Mouse (Mus musculus) adrenal gland, postnatal 10 days (tissue): ENCODE data around the gene Gm5771. TPM values are rescaled to one million over a fixed set of nuclear protein-coding genes. Genes with fewer than 3 reads are reported as not detected.
"Not testable (repeated sequence)": the region's sequence is repeated elsewhere in the genome, so short reads cannot be mapped to it uniquely, and the experiment has no call there.

Experiments used
- DNase-seq: peaks from one replicate; pipeline ENCODE4 v3.0.0; 2021; ENCODE audit warnings: mixed read lengths
- long read RNA-seq, 2 experiments: library from polyadenylated mRNA; stranded (forward); transcript quantifications; one replicate each; pipeline ENCODE4 v2.0.0; 2021
- total RNA-seq, 2 experiments: library from RNA; stranded (reverse); gene quantifications; 2 replicates each; pipeline ENCODE4 v1.2.3; 2021

Gene Gm5771
- total RNA-seq, result not detected
- long read RNA-seq, experiment 1, result 0 reads
- long read RNA-seq, experiment 2, result 0 reads

DNA sequence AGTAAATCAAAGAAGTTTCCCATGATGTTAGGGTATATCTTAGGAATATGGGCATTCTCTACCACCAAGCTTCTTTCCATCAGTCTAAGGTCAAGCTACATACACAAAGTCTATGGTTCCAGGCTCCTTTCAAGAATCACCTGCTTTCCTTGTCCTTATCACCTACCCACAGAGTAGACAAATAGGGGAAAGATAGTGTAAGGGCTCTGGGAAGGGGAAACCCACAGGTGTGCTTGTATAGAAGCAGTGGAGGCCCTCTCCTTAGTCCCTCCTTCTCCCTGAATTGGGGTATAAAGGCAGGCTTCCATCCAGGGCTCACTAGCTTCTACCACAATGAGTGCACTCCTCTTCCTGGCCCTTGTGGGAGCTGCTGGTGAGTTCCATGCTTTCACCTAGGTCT is at the start of gene Gm5771:
Gene Gm5771, plus strand, starts transcription at position 301 of the 400 bp plus-strand sequence.
- not testable (repeated sequence) for DNase-seq

GRCm38 (mm10) chr6:41353932-41354331 is 38.2 kb upstream of the Gm5771 start, which contains the start of gene Try10:
Try10 (plus strand) TSS chr6:41354105.
- DNase-seq, result no peak

- not testable (repeated sequence) for DNase-seq
These were observed 18.4 kb upstream of the Gm5771 start for GRCm38 (mm10) chr6:41373772-41374171.

DNA sequence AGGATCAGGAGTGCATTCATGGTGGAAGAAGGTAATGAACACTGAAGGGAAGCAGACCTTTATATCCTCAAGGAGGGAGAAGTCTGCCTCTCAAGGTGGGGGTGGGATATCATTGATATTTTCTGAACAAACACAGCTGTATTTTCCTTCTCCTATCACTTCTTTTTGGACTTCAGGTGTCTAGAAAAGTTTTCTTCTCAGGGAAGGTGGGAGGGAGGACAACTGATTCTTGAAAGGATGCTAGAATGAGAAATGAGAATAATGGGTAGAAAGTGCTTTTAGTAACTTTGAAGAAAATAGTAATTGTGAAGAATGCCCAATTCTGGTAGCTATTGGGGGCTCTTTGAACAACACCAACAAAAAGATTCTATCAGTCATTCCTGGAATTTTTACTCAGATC is 14.6 kb upstream of the Gm5771 start, which contains the start of gene Prss3:
Gene Prss3, minus strand, starts transcription at position 101 of the 400 bp plus-strand sequence.
- not testable (repeated sequence) for DNase-seq

DNA sequence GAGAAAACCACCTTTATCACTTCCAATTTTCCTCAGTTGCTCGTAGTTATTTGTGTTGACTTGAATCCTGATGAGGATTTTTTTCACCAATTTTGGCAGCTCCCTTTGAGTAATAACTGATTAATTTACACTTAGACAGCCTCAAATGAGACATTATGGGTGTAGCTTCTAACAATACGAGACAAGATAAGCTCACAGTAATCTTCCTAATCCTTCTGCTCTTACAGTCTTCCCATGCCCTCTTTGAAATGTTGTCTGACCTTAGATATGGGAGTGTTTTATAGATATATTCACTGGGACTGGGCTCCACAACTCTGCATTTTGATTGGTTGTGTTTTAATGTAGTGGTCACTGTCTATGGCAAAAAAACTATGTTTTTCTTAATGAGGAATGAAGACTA is 5.4 kb upstream of the Gm5771 start:
- DNase-seq, result no peak

- DNase-seq, result not testable (repeated sequence)
These were observed 516 bp upstream of the Gm5771 start for GRCm38 (mm10) chr6:41391640-41392039.

DNA sequence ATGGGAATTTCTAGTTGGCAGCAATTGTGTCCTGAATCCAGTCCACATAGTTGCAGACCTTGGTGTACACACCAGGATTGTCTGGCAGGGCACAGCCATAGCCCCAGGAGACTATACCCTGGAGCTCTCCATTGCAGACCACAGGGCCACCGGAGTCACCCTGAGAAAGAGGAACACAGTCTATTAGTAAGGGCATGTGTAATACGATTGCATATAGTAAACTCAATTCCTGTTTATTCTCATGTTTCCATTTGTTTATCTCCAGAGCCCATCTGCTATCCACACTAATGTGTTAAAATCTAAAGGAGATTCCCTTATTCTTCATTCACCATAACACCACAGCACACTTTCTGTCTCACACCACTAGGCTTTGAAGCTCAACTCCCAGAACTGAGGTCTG is 50.1 kb downstream of the Gm5771 start:
- DNase-seq, result not testable (repeated sequence)

- DNase-seq, result not testable (repeated sequence)
These were observed 53.9 kb downstream of the Gm5771 start, which contains the start of gene Gm10334 for GRCm38 (mm10) chr6:41446045-41446444. Gm10334 (minus strand) TSS chr6:41446145.

Other genes with a start within 250 kb of the Gm5771 start
- gene Try4, start 90.1 kb upstream of the Gm5771 start, total RNA-seq, result not detected
- not detected for gene Try5, start 75.5 kb upstream of the Gm5771 start, total RNA-seq
- not detected for gene Try10, start 38.3 kb upstream of the Gm5771 start, total RNA-seq
- gene Prss3, start 14.7 kb upstream of the Gm5771 start, total RNA-seq, result not detected
- gene Gm10334, start 53.8 kb downstream of the Gm5771 start, total RNA-seq, result not detected
- not detected for gene Prss1, start 66.6 kb downstream of the Gm5771 start, total RNA-seq
- gene Prss2, start 129.4 kb downstream of the Gm5771 start, total RNA-seq, result not detected
- 10 to 100 TPM in 1 of 2 experiments, 1 to 10 TPM in 1; 8.8 to 17.4 TPM for gene Ephb6, start 213.1 kb downstream of the Gm5771 start, total RNA-seq
- not detected for gene Trpv6, start 244.0 kb downstream of the Gm5771 start, total RNA-seq